Mouse (Mus musculus): ENCODE results near the gene Usp48. TPM values are rescaled to one million over a fixed set of nuclear protein-coding genes. Genes with fewer than 3 reads are reported as not detected.

Usp48 gene
- total and polyA plus RNA-seq, 3 experiments = 27.1 to 99.6 TPM; not detected in 1

DNA sequence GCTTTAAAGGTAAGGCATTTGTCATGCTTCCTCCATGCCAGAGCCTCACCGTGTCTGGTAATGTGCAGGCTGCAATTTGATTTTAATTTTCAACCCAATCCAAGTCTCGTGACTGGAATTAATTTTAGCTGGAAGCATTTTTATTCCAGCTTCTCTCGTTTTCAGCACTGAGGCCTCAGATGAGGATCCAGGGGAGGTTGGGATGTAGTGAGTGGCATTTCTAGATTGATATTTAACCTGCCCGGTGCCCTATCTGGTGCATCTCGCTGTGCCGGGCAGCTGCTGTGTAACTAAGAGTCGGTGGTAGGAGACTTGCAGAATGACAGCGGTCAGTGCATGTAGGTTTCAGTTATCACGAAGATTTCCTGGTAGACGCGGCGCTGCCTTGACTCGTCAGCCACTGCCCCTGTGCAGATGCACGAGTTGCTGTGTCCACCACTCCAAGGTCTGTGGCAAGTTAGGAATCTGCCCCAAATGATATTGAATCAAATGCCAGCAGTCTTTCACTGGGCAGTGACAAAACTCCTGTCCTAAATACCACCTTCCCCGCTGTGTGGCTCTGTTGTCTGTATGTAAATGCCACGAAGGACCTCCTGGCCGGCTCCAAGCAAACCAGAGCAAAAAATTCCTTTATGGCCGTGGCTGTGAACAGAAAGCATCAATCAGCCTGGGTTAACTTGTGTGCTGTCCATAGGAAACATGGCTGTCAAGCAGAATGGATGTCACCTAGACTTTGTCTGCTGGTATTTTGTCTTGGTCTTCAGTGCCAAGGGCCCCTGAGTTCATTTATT, 61.9 kb downstream of the Usp48 start:
- Histone ChIP-seq H3K36me3 (ENCODE audit: control insufficient read depth in 1 of 2, insufficient read depth in 2 of 2, low read length in 2 of 2) (peaks cover 0 to 3% of the 10 kb centered on the region in 2 experiments; a peak in 1 of 4 replicates), H3K4me3 (ENCODE audit: control insufficient read depth in 1 of 2, insufficient read depth in 1 of 2, low read depth in 2 of 2, low read length in 2 of 2) (no peak overlapping the region), H3K27me3 (ENCODE audit: control insufficient read depth in 1 of 2, insufficient read depth in 2 of 2, low read length in 2 of 2) (no peaks in the 10 kb centered on the region), H3K79me2 (ENCODE audit: control insufficient read depth, insufficient read depth, low read length, poor library complexity) (no peaks in the 10 kb centered on the region), H3K4me1 (ENCODE audit: control insufficient read depth in 1 of 2, insufficient read depth in 2 of 2, low read length in 2 of 2) (no peaks in the 10 kb centered on the region), H3K9me3 (replicated peaks; ENCODE audit: insufficient read depth, low read length) (no peaks in the 10 kb centered on the region), H3K27ac (ENCODE audit: control insufficient read depth, low read depth, low read length) (no peak overlapping the region), H3K9ac (ENCODE audit: control insufficient read depth, low read depth, low read length, poor library complexity, severe bottlenecking) (no peak overlapping the region)
- DNase-seq (ENCODE audit: low read depth, low spot score) = no peak
- TF ChIP-seq CTCF (IDR thresholded peaks at IDR 0.05 in 2 of 3, conservative IDR thresholded peaks at IDR 0.05 in 1 of 3; ENCODE audit: control insufficient read depth in 1 of 3, insufficient read depth in 1 of 3, low read depth in 2 of 3, low read length in 3 of 3, poor library complexity in 1 of 3, severe bottlenecking in 1 of 3) (no peak), MAFK (IDR thresholded peaks at IDR 0.05; ENCODE audit: borderline replicate concordance, low read depth, low read length) (no peak), UBTF (IDR thresholded peaks at IDR 0.05; ENCODE audit: borderline replicate concordance, insufficient read depth, low read depth, low read length) (no peak), SIN3A (IDR thresholded peaks at IDR 0.05; ENCODE audit: low read length) (no peak), CHD1 (IDR thresholded peaks at IDR 0.05; ENCODE audit: low read depth, low read length) (no peak), USF1 (IDR thresholded peaks at IDR 0.05; ENCODE audit: low read depth, low read length) (no peak)

DNA sequence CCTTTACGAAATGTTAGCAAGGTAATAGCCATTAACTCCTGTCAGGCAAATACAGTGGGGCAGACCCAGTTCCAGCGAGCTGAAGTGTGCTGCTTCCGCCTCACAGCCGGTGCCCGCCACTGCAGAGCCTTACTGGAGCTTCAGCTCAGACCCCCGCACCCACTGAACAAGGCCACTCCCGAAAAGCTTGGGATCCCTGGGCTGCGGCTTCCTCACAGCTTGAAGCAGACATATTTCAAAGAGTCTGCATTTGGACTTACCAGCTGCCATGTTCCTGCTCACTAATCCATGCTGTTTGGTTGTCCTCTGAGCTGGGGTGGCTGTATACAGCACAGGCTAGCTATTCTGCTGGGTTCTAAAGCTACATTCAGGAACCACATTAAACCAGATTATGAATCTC, 64.1 kb downstream of the Usp48 start:
- Histone ChIP-seq H3K36me3 (ENCODE audit: control insufficient read depth in 1 of 2, insufficient read depth in 2 of 2, low read length in 2 of 2) (no peaks in the 10 kb centered on the region), H3K27me3 (ENCODE audit: control insufficient read depth in 1 of 2, insufficient read depth in 2 of 2, low read length in 2 of 2) (no peaks in the 10 kb centered on the region), H3K9me3 (replicated peaks; ENCODE audit: insufficient read depth, low read length) (no peaks in the 10 kb centered on the region), H3K27ac (ENCODE audit: control insufficient read depth, low read depth, low read length) (no peak overlapping the region), H3K9ac (ENCODE audit: control insufficient read depth, low read depth, low read length, poor library complexity, severe bottlenecking) (no peak overlapping the region), H3K79me2 (ENCODE audit: control insufficient read depth, insufficient read depth, low read length, poor library complexity) (no peaks in the 10 kb centered on the region), H3K4me3 (ENCODE audit: control insufficient read depth in 1 of 2, insufficient read depth in 1 of 2, low read depth in 2 of 2, low read length in 2 of 2) (no peak overlapping the region), H3K4me1 (ENCODE audit: control insufficient read depth in 1 of 2, insufficient read depth in 2 of 2, low read length in 2 of 2) (no peaks in the 10 kb centered on the region)
- TF ChIP-seq SMC3 (IDR thresholded peaks at IDR 0.05; ENCODE audit: low read depth, low read length) = no peak
- no peak for TF ChIP-seq MAFK (IDR thresholded peaks at IDR 0.05; ENCODE audit: borderline replicate concordance, low read depth, low read length)
- TF ChIP-seq MAX (IDR thresholded peaks at IDR 0.05; ENCODE audit: low read length) = no peak
- TF ChIP-seq UBTF (IDR thresholded peaks at IDR 0.05; ENCODE audit: borderline replicate concordance, insufficient read depth, low read depth, low read length) = no peak
- no peak for TF ChIP-seq SIN3A (IDR thresholded peaks at IDR 0.05; ENCODE audit: low read length)
- TF ChIP-seq USF1 (IDR thresholded peaks at IDR 0.05; ENCODE audit: low read depth, low read length) = no peak
- no peak for TF ChIP-seq EP300 (IDR thresholded peaks at IDR 0.05; ENCODE audit: low read depth in 1 of 2, low read length in 2 of 2)
- no peak for TF ChIP-seq POLR2AphosphoS2 (IDR thresholded peaks at IDR 0.05; ENCODE audit: low read length)
- no peak for TF ChIP-seq GATA1 (IDR thresholded peaks at IDR 0.05; ENCODE audit: low read depth, low read length)
- TF ChIP-seq ELF1 (IDR thresholded peaks at IDR 0.05; ENCODE audit: low read depth, low read length) = no peak
- no peak for TF ChIP-seq RAD21 (IDR thresholded peaks at IDR 0.05; ENCODE audit: low read depth, low read length)
- TF ChIP-seq ZKSCAN1 (IDR thresholded peaks at IDR 0.05; ENCODE audit: low read depth, low read length) = no peak
- TF ChIP-seq JUND (IDR thresholded peaks at IDR 0.05; ENCODE audit: low read depth, low read length) = no peak
- DNase-seq (ENCODE audit: low read depth, low spot score) = no peak

All from MEL (cell line).